Mouse (Mus musculus) gastrocnemius, adult 8-10 months (tissue): Measurements from ENCODE around the gene Sorcs2. TPM values are rescaled to one million over a fixed set of nuclear protein-coding genes. Genes with fewer than 3 reads are reported as not detected.

Experiments
- DNase-seq, 2 experiments: peaks; one replicate each; pipeline ENCODE4 v3.0.0; 2022; ENCODE audit warnings: low spot score in 2 of 2
- total RNA-seq, 4 experiments: library from RNA; stranded (reverse); gene quantifications; 2 replicates each; pipeline ENCODE4 v1.2.4; 2022

Sorcs2 gene
- total RNA-seq, 4 experiments from 2014 or later, result 0.92 to 2.3 (median 1.2) TPM

GRCm38 (mm10) chr5:36007649-36008048 is 390.3 kb downstream of the Sorcs2 start:
- no peak for DNase-seq

GRCm38 (mm10) chr5:36006586-36006985 is 391.4 kb downstream of the Sorcs2 start:
- DNase-seq, result no peak

GRCm38 (mm10) chr5:36006106-36006505 is 391.8 kb downstream of the Sorcs2 start:
- no peak for DNase-seq

GRCm38 (mm10) chr5:36003797-36004196 is 394.1 kb downstream of the Sorcs2 start:
- DNase-seq, result no peak

- DNase-seq, result no peak
These were observed 407.8 kb downstream of the Sorcs2 start for GRCm38 (mm10) chr5:35989986-35990735.

- DNase-seq, result no peak
These were observed 408.4 kb downstream of the Sorcs2 start for GRCm38 (mm10) chr5:35989506-35989905.

GRCm38 (mm10) chr5:35988085-35988484 is 409.9 kb downstream of the Sorcs2 start:
- no peak for DNase-seq

GRCm38 (mm10) chr5:35985611-35986010 is 412.3 kb downstream of the Sorcs2 start:
- no peak for DNase-seq

GRCm38 (mm10) chr5:35981976-35982375 is 416.0 kb downstream of the Sorcs2 start:
- peak; percentile 41 to 55 for DNase-seq

- no peak for DNase-seq
These were observed 416.6 kb downstream of the Sorcs2 start for GRCm38 (mm10) chr5:35981341-35981740.

- no peak for DNase-seq
These were observed 417.4 kb downstream of the Sorcs2 start for GRCm38 (mm10) chr5:35980542-35980941.

- no peak for DNase-seq
These were observed 422.3 kb downstream of the Sorcs2 start for GRCm38 (mm10) chr5:35975681-35976080.

GRCm38 (mm10) chr5:35974265-35974664 is 423.7 kb downstream of the Sorcs2 start:
- DNase-seq, result no peak

- DNase-seq, result peak; percentile 74 to 76
These were observed 424.1 kb downstream of the Sorcs2 start for GRCm38 (mm10) chr5:35973800-35974199.

- no peak for DNase-seq
These were observed 425.2 kb downstream of the Sorcs2 start for GRCm38 (mm10) chr5:35972739-35973138.

- DNase-seq, result peak; percentile 42 to 53
These were observed 425.9 kb downstream of the Sorcs2 start for GRCm38 (mm10) chr5:35971841-35972578.

- peak in 1 of 2 experiments; percentile 27 for DNase-seq
These were observed 427.4 kb downstream of the Sorcs2 start for GRCm38 (mm10) chr5:35970380-35971105.

- DNase-seq, result no peak
These were observed 428.1 kb downstream of the Sorcs2 start for GRCm38 (mm10) chr5:35969857-35970256.
